Mouse (Mus musculus): ENCODE results near the gene Rasl11b.
A peak's percentile ranks its signal among the peaks of the same experiment; 100 is the strongest.

Rasl11b gene

GRCm38 (mm10) chr5:74209640-74210039 is 14.6 kb downstream of the Rasl11b start:
- DNase-seq (ENCODE audit: low read depth, low spot score): no peak

GRCm38 (mm10) chr5:74211346-74211745 is 16.3 kb downstream of the Rasl11b start:
- DNase-seq (ENCODE audit: low read depth, low spot score): no peak

GRCm38 (mm10) chr5:74214501-74215110 is 19.5 kb downstream of the Rasl11b start:
- no peak for DNase-seq (ENCODE audit: low read depth, low spot score)

- no peak for DNase-seq (ENCODE audit: low read depth, low spot score)
Observed at GRCm38 (mm10) chr5:74215125-74215524, 20.0 kb downstream of the Rasl11b start.

GRCm38 (mm10) chr5:74218524-74218923 is 23.4 kb downstream of the Rasl11b start:
- no peak for DNase-seq (ENCODE audit: low read depth, low spot score)

- no peak for DNase-seq (ENCODE audit: low read depth, low spot score)
Observed at GRCm38 (mm10) chr5:74222626-74223025, 27.5 kb downstream of the Rasl11b start.

- DNase-seq (ENCODE audit: low read depth, low spot score): no peak
Observed at GRCm38 (mm10) chr5:74224480-74224879, 29.4 kb downstream of the Rasl11b start.

- DNase-seq (ENCODE audit: low read depth, low spot score): no peak
Observed at GRCm38 (mm10) chr5:74226183-74226582, 31.1 kb downstream of the Rasl11b start.

GRCm38 (mm10) chr5:74227352-74227751 is 32.3 kb downstream of the Rasl11b start:
- DNase-seq (ENCODE audit: low read depth, low spot score): no peak

- DNase-seq (ENCODE audit: low read depth, low spot score): peak; percentile 62
Observed at GRCm38 (mm10) chr5:74228938-74229337, 33.9 kb downstream of the Rasl11b start.

- no peak for DNase-seq (ENCODE audit: low read depth, low spot score)
Observed at GRCm38 (mm10) chr5:74229775-74230413, 34.8 kb downstream of the Rasl11b start.

GRCm38 (mm10) chr5:74230525-74230924 is 35.4 kb downstream of the Rasl11b start:
- DNase-seq (ENCODE audit: low read depth, low spot score): no peak

- no peak for DNase-seq (ENCODE audit: low read depth, low spot score)
Observed at GRCm38 (mm10) chr5:74233808-74234207, 38.7 kb downstream of the Rasl11b start.

GRCm38 (mm10) chr5:74239369-74239768 is 44.3 kb downstream of the Rasl11b start:
- no peak for DNase-seq (ENCODE audit: low read depth, low spot score)

GRCm38 (mm10) chr5:74240298-74240697 is 45.2 kb downstream of the Rasl11b start:
- DNase-seq (ENCODE audit: low read depth, low spot score): no peak

- DNase-seq (ENCODE audit: low read depth, low spot score): no peak
Observed at GRCm38 (mm10) chr5:74240926-74241680, 46.0 kb downstream of the Rasl11b start.

GRCm38 (mm10) chr5:74242654-74243053 is 47.6 kb downstream of the Rasl11b start:
- DNase-seq (ENCODE audit: low read depth, low spot score): no peak

- DNase-seq (ENCODE audit: low read depth, low spot score): no peak
Observed at GRCm38 (mm10) chr5:74244406-74245019, 49.4 kb downstream of the Rasl11b start.

- DNase-seq (ENCODE audit: low read depth, low spot score): no peak
Observed at GRCm38 (mm10) chr5:74245641-74246145, 50.6 kb downstream of the Rasl11b start.

GRCm38 (mm10) chr5:74246453-74246852 is 51.4 kb downstream of the Rasl11b start:
- DNase-seq (ENCODE audit: low read depth, low spot score): no peak

- no peak for DNase-seq (ENCODE audit: low read depth, low spot score)
Observed at GRCm38 (mm10) chr5:74246971-74247370, 51.9 kb downstream of the Rasl11b start.

Measured in skeletal muscle tissue, adult 2 months (tissue).